Mouse (Mus musculus) right cerebral cortex, postnatal 4 days (tissue): ENCODE measurements around the gene Rnf144a.
"Not testable (repeated sequence)": the region's sequence is repeated elsewhere in the genome, so short reads cannot be mapped to it uniquely, and the experiment has no call there.

ENCODE experiments used
- DNase-seq: peaks from one replicate; pipeline ENCODE4 v3.0.0-alpha.2; 2022

Rnf144a gene

GRCm38 (mm10) chr12:26310247-26310646 is 104.8 kb downstream of the Rnf144a start:
- no peak for DNase-seq

DNA sequence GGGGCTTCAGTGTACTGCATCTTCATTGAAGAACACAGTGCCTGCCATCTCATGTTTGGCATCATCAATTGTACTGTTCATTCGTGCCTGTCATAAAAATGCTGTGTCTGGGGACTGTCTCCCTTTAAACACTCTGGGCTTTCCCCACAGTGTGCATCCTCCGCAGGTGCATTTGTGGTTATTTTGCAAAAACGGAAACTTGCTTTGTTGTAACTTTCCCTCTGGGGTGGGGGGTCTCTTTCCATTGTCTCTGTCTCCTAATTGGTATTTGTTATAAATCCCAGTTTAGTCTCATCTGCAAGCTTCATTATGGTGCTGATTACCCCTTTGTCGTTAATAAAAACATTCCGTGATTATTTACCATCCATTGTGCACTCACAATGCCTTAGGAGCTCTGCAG is 112.2 kb downstream of the Rnf144a start:
- DNase-seq = no peak

- no peak for DNase-seq
These were observed 115.5 kb downstream of the Rnf144a start for GRCm38 (mm10) chr12:26299515-26300090.

- not testable (repeated sequence) for DNase-seq
These were observed 119.1 kb downstream of the Rnf144a start for GRCm38 (mm10) chr12:26295995-26296394.

GRCm38 (mm10) chr12:26289200-26289599 is 125.9 kb downstream of the Rnf144a start:
- DNase-seq = no peak

- no peak for DNase-seq
These were observed 126.7 kb downstream of the Rnf144a start for GRCm38 (mm10) chr12:26288347-26288746.

DNA sequence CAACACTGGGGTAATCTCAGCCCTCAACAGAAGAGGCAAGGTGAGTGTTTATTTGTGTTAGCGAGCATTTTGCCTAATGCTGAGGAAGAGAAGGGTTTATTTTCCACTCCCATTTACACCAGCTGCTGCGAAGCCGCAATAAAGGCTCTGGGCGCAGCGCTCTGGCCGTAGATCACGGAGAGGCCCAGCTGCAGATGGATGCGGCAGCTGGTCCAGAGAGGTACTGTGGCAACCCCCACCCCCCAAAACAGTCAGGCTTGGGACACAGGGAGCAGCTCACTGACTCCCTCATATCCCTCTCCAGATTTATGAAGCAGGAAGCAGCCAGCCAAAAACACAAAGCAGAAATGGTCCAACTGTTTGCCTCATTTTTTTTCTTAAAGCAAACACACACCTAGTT is 129.1 kb downstream of the Rnf144a start:
- DNase-seq = no peak

- no peak for DNase-seq
These were observed 129.6 kb downstream of the Rnf144a start for GRCm38 (mm10) chr12:26285460-26285859.

GRCm38 (mm10) chr12:26280719-26281480 is 134.2 kb downstream of the Rnf144a start:
- peak; percentile 24 for DNase-seq

DNA sequence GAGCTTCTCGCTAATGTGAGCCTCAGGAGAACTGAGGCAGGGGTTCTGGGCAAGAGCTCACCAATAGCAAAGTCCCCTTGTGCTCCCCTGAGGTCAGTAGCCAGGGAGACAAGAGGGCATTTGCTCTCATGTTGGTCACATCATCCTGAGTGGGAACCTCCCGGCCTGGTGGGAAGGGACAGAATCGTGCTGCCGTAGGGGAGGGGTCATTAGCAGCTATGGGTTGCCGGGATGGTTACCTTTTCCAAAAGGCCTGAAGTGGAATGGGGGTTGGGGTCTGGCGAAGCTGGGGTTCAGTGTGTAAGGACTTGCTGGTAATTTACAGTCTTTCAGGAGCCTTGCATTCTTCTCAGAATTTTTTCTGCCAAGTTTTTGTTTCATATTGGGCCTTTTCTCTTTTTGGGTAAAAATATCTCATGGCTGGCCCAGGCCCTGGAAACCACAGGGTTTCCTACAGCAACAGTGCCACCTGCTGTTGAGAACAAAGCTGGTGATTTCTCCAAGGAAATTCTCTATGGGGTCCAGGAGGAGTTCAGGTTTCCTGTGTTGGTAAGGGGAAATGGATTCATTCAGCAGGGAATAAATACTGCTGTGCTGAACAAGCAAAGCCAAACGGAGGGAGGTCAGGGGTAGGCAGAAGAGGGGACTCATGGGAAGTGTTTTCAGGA is 137.9 kb downstream of the Rnf144a start:
- DNase-seq = peak; percentile 83

GRCm38 (mm10) chr12:26276556-26276955 is 138.5 kb downstream of the Rnf144a start:
- no peak for DNase-seq
